Mouse (Mus musculus): Measurements from ENCODE around the gene Ankrd34a.

- TF ChIP-seq CTCF (IDR thresholded peaks at IDR 0.05; ENCODE audit: borderline replicate concordance, extremely low read depth, insufficient read depth, insufficient read length) (no peak), POLR2A (IDR thresholded peaks at IDR 0.05; ENCODE audit: borderline replicate concordance, extremely low read depth, insufficient read depth, insufficient read length, poor library complexity, severe bottlenecking) (no peak)
These were observed 49.6 kb upstream of the Ankrd34a start for GRCm38 (mm10) chr3:96546880-96547279.

Data from brain, embryonic 14.5 days (tissue).